Mouse (Mus musculus) hindbrain, embryonic 15.5 days (tissue): ENCODE data around the gene Cyp2a5. TPM values are rescaled to one million over a fixed set of nuclear protein-coding genes. Genes with fewer than 3 reads are reported as not detected.
"Not testable (repeated sequence)": the region's sequence is repeated elsewhere in the genome, so short reads cannot be mapped to it uniquely, and the experiment has no call there.

Experiments
- ATAC-seq: fragments of 200-750 bp; cut with Nextera tagmentation; 2 replicates; pipeline ENCODE4 v1.8.0; 2017; ENCODE audit warnings: low read depth, moderate number of reproducible peaks, moderate TSS enrichment; ENCODE audit not compliant: low FRiP score
- H3K27ac ChIP-seq: fragments of 300-500 bp; sonication (generic); replicated peaks from 2 replicates; pipeline ENCODE4 v1.5.1; 2015; ENCODE audit warnings: mild to moderate bottlenecking, inconsistent platforms
- H3K27me3 ChIP-seq: fragments of 300-500 bp; sonication (generic); 2 replicates; pipeline ENCODE4 v1.6.1; 2015; ENCODE audit warnings: control low read depth, inconsistent platforms
- H3K36me3 ChIP-seq: fragments of 300-500 bp; sonication (generic); 2 replicates; pipeline ENCODE4 v1.6.1; 2015; ENCODE audit warnings: control low read depth, inconsistent platforms
- H3K4me1 ChIP-seq: fragments of 300-500 bp; sonication (generic); replicated peaks from 2 replicates; pipeline ENCODE4 v1.6.1; 2015; ENCODE audit warnings: control low read depth, inconsistent platforms
- H3K4me2 ChIP-seq: fragments of 300-500 bp; sonication (generic); 2 replicates; pipeline ENCODE4 v1.6.1; 2015; ENCODE audit warnings: moderate library complexity, mild to moderate bottlenecking, inconsistent platforms
- H3K4me3 ChIP-seq: fragments of 300-500 bp; sonication (generic); 2 replicates; pipeline ENCODE4 v1.5.1; 2015; ENCODE audit warnings: mild to moderate bottlenecking, inconsistent platforms
- H3K9ac ChIP-seq: fragments of 300-500 bp; sonication (generic); 2 replicates; pipeline ENCODE4 v1.6.1; 2015; ENCODE audit warnings: inconsistent platforms
- H3K9me3 ChIP-seq: fragments of 300-500 bp; sonication (generic); 2 replicates; pipeline ENCODE4 v1.6.1; 2016; ENCODE audit warnings: control low read depth, inconsistent platforms
- WGBS: fragments of 180-500 bp; shearing (Covaris S2); methylation state at CpG from one replicate; pipeline ENCODE4 v1.1.7; 2015; 5-methylcytosine and 5-hydroxymethylcytosine counted together
- polyA plus RNA-seq: library from polyadenylated mRNA; unstranded; fragments of >200 nt; fragmentation: Nextera tagmentation; extraction: Ambion mirVana; gene quantifications from 2 replicates; pipeline ENCODE4 v1.2.1, GENCODE M21; 2015

Cyp2a5 gene
- 0.89 and 1.7 TPM in 2 replicates for polyA plus RNA-seq

GRCm38 (mm10) chr7:26835059-26835458 is at the start of gene Cyp2a5:
Gene Cyp2a5 (plus strand): TSS chr7:26835305.
- ATAC-seq, H3K9me3 ChIP-seq, H3K27me3 ChIP-seq, H3K4me3 ChIP-seq, H3K9ac ChIP-seq, H3K36me3 ChIP-seq, H3K27ac ChIP-seq, H3K4me1 ChIP-seq: not testable (repeated sequence)
- peak within 1 kb of the TSS; percentile 33; the same call in 1 of the 2 replicates for H3K4me2 ChIP-seq
- WGBS: 79% methylated on average over 3 of the region's 3 CpGs

GRCm38 (mm10) chr7:26786013-26786412 is 49.1 kb upstream of the Cyp2a5 start:
- not testable (repeated sequence) for H3K4me3 ChIP-seq, H3K36me3 ChIP-seq, H3K9me3 ChIP-seq, ATAC-seq, H3K4me2 ChIP-seq, H3K27ac ChIP-seq, H3K27me3 ChIP-seq, H3K4me1 ChIP-seq, H3K9ac ChIP-seq
- 50% methylated on average over 1 of the region's 1 CpGs for WGBS

- ATAC-seq: no peak
- Histone ChIP-seq H3K36me3 (no peaks in the 10 kb centered on the region), H3K4me1 (no peaks in the 10 kb centered on the region), H3K4me2 (no peak overlapping the region), H3K27ac (no peak overlapping the region), H3K9ac (no peak overlapping the region), H3K9me3 (no peaks in the 10 kb centered on the region), H3K27me3 (no peaks in the 10 kb centered on the region), H3K4me3 (no peak overlapping the region)
- 88% methylated on average over 6 of the region's 6 CpGs for WGBS
These were observed 45.1 kb upstream of the Cyp2a5 start for GRCm38 (mm10) chr7:26789984-26790383.

- H3K9ac ChIP-seq: no peak overlapping the region
- H3K36me3 ChIP-seq: no peaks in the 10 kb centered on the region
- no peak overlapping the region for H3K27ac ChIP-seq
- no peak overlapping the region for H3K4me3 ChIP-seq
- no peaks in the 10 kb centered on the region for H3K27me3 ChIP-seq
- ATAC-seq: no peak
- H3K4me1 ChIP-seq: no peaks in the 10 kb centered on the region
- no peak overlapping the region for H3K4me2 ChIP-seq
- H3K9me3 ChIP-seq: no peaks in the 10 kb centered on the region; the same call in 1 of the 2 replicates
These were observed 35.0 kb upstream of the Cyp2a5 start for GRCm38 (mm10) chr7:26800104-26800503.

- Histone ChIP-seq H3K4me1 (no peaks in the 10 kb centered on the region), H3K9me3 (no peaks in the 10 kb centered on the region; the same call in 1 of the 2 replicates), H3K4me2 (no peak overlapping the region), H3K27ac (no peak overlapping the region), H3K36me3 (no peaks in the 10 kb centered on the region), H3K4me3 (no peak overlapping the region), H3K27me3 (no peaks in the 10 kb centered on the region), H3K9ac (no peak overlapping the region)
- no peak for ATAC-seq
- 89% methylated on average over 1 of the region's 1 CpGs for WGBS
These were observed 34.1 kb upstream of the Cyp2a5 start for GRCm38 (mm10) chr7:26800996-26801395.

- no peaks in the 10 kb centered on the region for H3K4me1 ChIP-seq
- H3K4me2 ChIP-seq: no peak within 1 kb of the TSS
- no peaks in the 10 kb centered on the region for H3K9me3 ChIP-seq
- no peak within 1 kb of the TSS for H3K4me3 ChIP-seq
- WGBS: 95% methylated on average over 2 of the region's 2 CpGs
- no peaks in the 10 kb centered on the region for H3K36me3 ChIP-seq
- no peak within 1 kb of the TSS for H3K27ac ChIP-seq
- no peaks in the 10 kb centered on the region for H3K27me3 ChIP-seq
- ATAC-seq: no peak
- no peak within 1 kb of the TSS for H3K9ac ChIP-seq
These were observed 26.5 kb upstream of the Cyp2a5 start, which contains the start of gene Cyp2g1 for GRCm38 (mm10) chr7:26808592-26808991. Gene Cyp2g1 (plus strand): TSS chr7:26808892.

GRCm38 (mm10) chr7:26831556-26832292 is 3.4 kb upstream of the Cyp2a5 start:
- H3K27me3 ChIP-seq, ATAC-seq, H3K9ac ChIP-seq, H3K4me2 ChIP-seq, H3K9me3 ChIP-seq, H3K4me1 ChIP-seq, H3K27ac ChIP-seq, H3K4me3 ChIP-seq, H3K36me3 ChIP-seq: not testable (repeated sequence)
- WGBS: 83% methylated on average over 9 of the region's 9 CpGs

- not testable (repeated sequence) for H3K36me3 ChIP-seq, H3K9ac ChIP-seq, H3K4me3 ChIP-seq, H3K27ac ChIP-seq, ATAC-seq, H3K4me1 ChIP-seq, H3K4me2 ChIP-seq, H3K9me3 ChIP-seq, H3K27me3 ChIP-seq
- WGBS: 85% methylated on average over 7 of the region's 7 CpGs
These were observed 2.4 kb upstream of the Cyp2a5 start for GRCm38 (mm10) chr7:26832668-26833067.

- not testable (repeated sequence) for H3K4me1 ChIP-seq
These were observed 8.3 kb downstream of the Cyp2a5 start for GRCm38 (mm10) chr7:26843400-26843799.

GRCm38 (mm10) chr7:26850063-26850462 is 15.0 kb downstream of the Cyp2a5 start:
- H3K27me3 ChIP-seq, H3K4me2 ChIP-seq, H3K27ac ChIP-seq, H3K36me3 ChIP-seq, H3K4me3 ChIP-seq, H3K9me3 ChIP-seq, ATAC-seq, H3K4me1 ChIP-seq, H3K9ac ChIP-seq: not testable (repeated sequence)

More at GRCm38 (mm10) chr7:26843400-26843799, 8.3 kb downstream of the Cyp2a5 start:
- H3K4me3 ChIP-seq, H3K27ac ChIP-seq, H3K36me3 ChIP-seq, H3K27me3 ChIP-seq, H3K4me2 ChIP-seq, H3K9ac ChIP-seq, ATAC-seq, H3K9me3 ChIP-seq: not testable (repeated sequence)
- WGBS: 96% methylated on average over 2 of the region's 2 CpGs

- H3K4me3 ChIP-seq, H3K9me3 ChIP-seq, H3K27ac ChIP-seq, H3K9ac ChIP-seq, H3K27me3 ChIP-seq, ATAC-seq, H3K4me1 ChIP-seq, H3K4me2 ChIP-seq, H3K36me3 ChIP-seq: not testable (repeated sequence)
These were observed 43.5 kb downstream of the Cyp2a5 start for GRCm38 (mm10) chr7:26878581-26878980.

- H3K9ac ChIP-seq, H3K4me1 ChIP-seq, H3K9me3 ChIP-seq, H3K4me3 ChIP-seq, H3K36me3 ChIP-seq, H3K4me2 ChIP-seq, H3K27me3 ChIP-seq, ATAC-seq, H3K27ac ChIP-seq: not testable (repeated sequence)
- whole genome bisulfite sequencing: 74% methylated on average over 3 of the region's 3 CpGs
These were observed 45.5 kb downstream of the Cyp2a5 start for GRCm38 (mm10) chr7:26880600-26880999.
